Mouse (Mus musculus): ENCODE data around the gene Rbp1. TPM values are rescaled to one million over a fixed set of nuclear protein-coding genes. Genes with fewer than 3 reads are reported as not detected.

Gene Rbp1
- 14.0 and 14.6 TPM in 2 replicates for polyA plus RNA-seq (2011; ENCODE audit: insufficient read depth, insufficient read length, low read depth, missing spikeins)

- H3K4me1 ChIP-seq (ENCODE audit: control insufficient read depth, insufficient read depth, low read length): peaks cover 2% of the 10 kb centered on the region
- H3K27me3 ChIP-seq (ENCODE audit: control insufficient read depth, insufficient read depth, low read length, poor library complexity, severe bottlenecking): no peaks in the 10 kb centered on the region
- H3K36me3 ChIP-seq (ENCODE audit: control insufficient read depth, insufficient read depth, low read length, poor library complexity, severe bottlenecking): no peaks in the 10 kb centered on the region
- H3K27ac ChIP-seq (ENCODE audit: insufficient read depth, low read length): no peak within 1 kb of the TSS
- H3K4me3 ChIP-seq (ENCODE audit: low read depth, low read length): no peak within 1 kb of the TSS
- H3K9me3 ChIP-seq (replicated peaks; ENCODE audit: control insufficient read depth, insufficient read depth, low read length, poor library complexity, severe bottlenecking): no peaks in the 10 kb centered on the region
- H3K9ac ChIP-seq (ENCODE audit: low read depth, poor library complexity, severe bottlenecking): no peak within 1 kb of the TSS
- TF ChIP-seq CTCF (IDR thresholded peaks at IDR 0.05; ENCODE audit: low read depth, low read length) (no peak), EP300 (IDR thresholded peaks at IDR 0.05; ENCODE audit: insufficient read depth, low read depth, low read length) (no peak), POLR2A (IDR thresholded peaks at IDR 0.05; ENCODE audit: insufficient read depth, low read length) (no peak)
Measured at GRCm38 (mm10) chr9:98422656-98423055, at the start of gene Rbp1. Rbp1 (plus strand) TSS chr9:98422961.

DNA sequence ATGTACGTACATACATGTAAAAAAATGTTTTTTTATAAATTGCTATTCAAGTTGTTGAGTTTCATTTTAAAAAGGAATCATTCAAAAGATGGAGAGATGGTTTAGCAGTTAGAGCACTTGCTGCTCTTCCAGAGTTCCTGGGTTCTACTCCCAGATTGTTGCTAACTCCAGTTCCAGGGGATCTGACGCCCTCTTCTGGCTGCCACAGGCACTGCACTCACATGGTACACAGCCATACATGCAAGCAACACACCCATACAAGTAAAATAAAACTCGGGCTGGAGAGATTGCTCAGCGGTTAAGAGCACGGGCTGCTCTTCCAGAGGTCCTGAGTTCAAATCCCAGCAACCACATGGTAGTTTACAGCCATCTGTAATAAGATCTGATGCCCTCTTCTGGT is 49.4 kb upstream of the Rbp1 start:
- Histone ChIP-seq H3K36me3 (ENCODE audit: control insufficient read depth, insufficient read depth, low read length, poor library complexity, severe bottlenecking) (no peaks in the 10 kb centered on the region), H3K9me3 (replicated peaks; ENCODE audit: control insufficient read depth, insufficient read depth, low read length, poor library complexity, severe bottlenecking) (no peaks in the 10 kb centered on the region; the same call in 1 of the 2 replicates), H3K27me3 (ENCODE audit: control insufficient read depth, insufficient read depth, low read length, poor library complexity, severe bottlenecking) (no peaks in the 10 kb centered on the region), H3K4me1 (ENCODE audit: control insufficient read depth, insufficient read depth, low read length) (no peaks in the 10 kb centered on the region), H3K9ac (ENCODE audit: low read depth, poor library complexity, severe bottlenecking) (no peak overlapping the region), H3K27ac (ENCODE audit: insufficient read depth, low read length) (no peak overlapping the region), H3K4me3 (ENCODE audit: low read depth, low read length) (no peak overlapping the region)
- TF ChIP-seq CTCF (IDR thresholded peaks at IDR 0.05; ENCODE audit: low read depth, low read length) (no peak), POLR2A (IDR thresholded peaks at IDR 0.05; ENCODE audit: insufficient read depth, low read length) (no peak), EP300 (IDR thresholded peaks at IDR 0.05; ENCODE audit: insufficient read depth, low read depth, low read length) (no peak)

- Histone ChIP-seq H3K9ac (ENCODE audit: low read depth, poor library complexity, severe bottlenecking) (no peak overlapping the region), H3K9me3 (replicated peaks; ENCODE audit: control insufficient read depth, insufficient read depth, low read length, poor library complexity, severe bottlenecking) (no peaks in the 10 kb centered on the region; the same call in 1 of the 2 replicates), H3K4me1 (ENCODE audit: control insufficient read depth, insufficient read depth, low read length) (no peaks in the 10 kb centered on the region), H3K36me3 (ENCODE audit: control insufficient read depth, insufficient read depth, low read length, poor library complexity, severe bottlenecking) (no peaks in the 10 kb centered on the region), H3K27me3 (ENCODE audit: control insufficient read depth, insufficient read depth, low read length, poor library complexity, severe bottlenecking) (no peaks in the 10 kb centered on the region), H3K4me3 (ENCODE audit: low read depth, low read length) (no peak overlapping the region), H3K27ac (ENCODE audit: insufficient read depth, low read length) (no peak overlapping the region)
- TF ChIP-seq EP300 (IDR thresholded peaks at IDR 0.05; ENCODE audit: insufficient read depth, low read depth, low read length) (no peak), CTCF (IDR thresholded peaks at IDR 0.05; ENCODE audit: low read depth, low read length) (no peak), POLR2A (IDR thresholded peaks at IDR 0.05; ENCODE audit: insufficient read depth, low read length) (no peak)
Measured at GRCm38 (mm10) chr9:98374897-98375296, 47.9 kb upstream of the Rbp1 start.

DNA sequence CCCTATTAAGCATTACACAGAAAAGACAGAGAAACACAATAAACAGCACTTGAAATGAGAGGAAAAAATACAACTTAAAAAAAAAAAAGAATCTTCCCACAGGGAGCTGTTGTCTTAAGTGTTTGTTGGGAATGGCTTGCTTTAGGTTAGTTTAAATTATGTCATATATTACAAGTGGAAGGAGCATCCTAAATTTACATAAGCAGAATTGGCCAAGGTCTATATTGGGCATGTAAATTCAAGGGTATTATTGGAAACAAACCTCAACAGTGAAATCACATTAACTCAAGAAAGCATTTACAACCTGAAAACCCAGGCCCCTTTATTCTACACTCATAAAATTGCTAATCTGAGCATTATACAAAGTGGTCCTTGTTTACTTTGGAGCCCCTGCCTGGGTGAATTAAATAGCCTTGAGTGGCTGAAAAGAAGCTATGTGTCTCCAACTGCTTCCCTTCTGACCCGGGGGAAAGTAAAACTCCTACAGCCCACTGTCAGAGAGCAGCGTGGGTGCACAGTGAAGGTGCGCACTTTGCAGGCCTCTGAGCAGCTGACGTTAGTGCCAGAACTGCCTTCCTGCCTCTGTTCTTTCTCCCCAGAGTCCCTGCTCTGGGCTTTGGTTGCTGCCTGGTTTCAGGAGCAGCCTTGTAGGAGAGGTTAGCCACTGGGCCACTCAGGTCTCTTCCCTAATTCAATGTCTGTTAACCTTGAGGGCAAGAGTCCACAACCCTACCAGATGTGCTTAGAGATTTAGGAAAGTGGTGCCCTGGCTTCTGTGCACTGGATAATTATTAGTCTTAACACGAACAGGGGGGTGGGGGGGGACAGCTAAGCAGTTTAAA is 47.2 kb upstream of the Rbp1 start:
- H3K27ac ChIP-seq (ENCODE audit: insufficient read depth, low read length): no peak overlapping the region
- no peaks in the 10 kb centered on the region for H3K27me3 ChIP-seq (ENCODE audit: control insufficient read depth, insufficient read depth, low read length, poor library complexity, severe bottlenecking)
- no peaks in the 10 kb centered on the region; the same call in 1 of the 2 replicates for H3K9me3 ChIP-seq (replicated peaks; ENCODE audit: control insufficient read depth, insufficient read depth, low read length, poor library complexity, severe bottlenecking)
- H3K36me3 ChIP-seq (ENCODE audit: control insufficient read depth, insufficient read depth, low read length, poor library complexity, severe bottlenecking): no peaks in the 10 kb centered on the region
- H3K4me3 ChIP-seq (ENCODE audit: low read depth, low read length): no peak overlapping the region
- no peak overlapping the region for H3K9ac ChIP-seq (ENCODE audit: low read depth, poor library complexity, severe bottlenecking)
- no peak for TF ChIP-seq EP300 (IDR thresholded peaks at IDR 0.05; ENCODE audit: insufficient read depth, low read depth, low read length)
- TF ChIP-seq CTCF (IDR thresholded peaks at IDR 0.05; ENCODE audit: low read depth, low read length): no peak
- no peak for TF ChIP-seq POLR2A (IDR thresholded peaks at IDR 0.05; ENCODE audit: insufficient read depth, low read length)
- no peaks in the 10 kb centered on the region for H3K4me1 ChIP-seq (ENCODE audit: control insufficient read depth, insufficient read depth, low read length)

- Histone ChIP-seq H3K27me3 (ENCODE audit: control insufficient read depth, insufficient read depth, low read length, poor library complexity, severe bottlenecking) (no peaks in the 10 kb centered on the region), H3K9ac (ENCODE audit: low read depth, poor library complexity, severe bottlenecking) (no peak overlapping the region), H3K9me3 (replicated peaks; ENCODE audit: control insufficient read depth, insufficient read depth, low read length, poor library complexity, severe bottlenecking) (no peaks in the 10 kb centered on the region), H3K4me3 (ENCODE audit: low read depth, low read length) (no peak overlapping the region), H3K36me3 (ENCODE audit: control insufficient read depth, insufficient read depth, low read length, poor library complexity, severe bottlenecking) (no peaks in the 10 kb centered on the region), H3K4me1 (ENCODE audit: control insufficient read depth, insufficient read depth, low read length) (no peaks in the 10 kb centered on the region), H3K27ac (ENCODE audit: insufficient read depth, low read length) (no peak overlapping the region)
- TF ChIP-seq CTCF (IDR thresholded peaks at IDR 0.05; ENCODE audit: low read depth, low read length) (no peak), POLR2A (IDR thresholded peaks at IDR 0.05; ENCODE audit: insufficient read depth, low read length) (no peak), EP300 (IDR thresholded peaks at IDR 0.05; ENCODE audit: insufficient read depth, low read depth, low read length) (no peak)
Measured at GRCm38 (mm10) chr9:98379736-98380135, 43.0 kb upstream of the Rbp1 start.

DNA sequence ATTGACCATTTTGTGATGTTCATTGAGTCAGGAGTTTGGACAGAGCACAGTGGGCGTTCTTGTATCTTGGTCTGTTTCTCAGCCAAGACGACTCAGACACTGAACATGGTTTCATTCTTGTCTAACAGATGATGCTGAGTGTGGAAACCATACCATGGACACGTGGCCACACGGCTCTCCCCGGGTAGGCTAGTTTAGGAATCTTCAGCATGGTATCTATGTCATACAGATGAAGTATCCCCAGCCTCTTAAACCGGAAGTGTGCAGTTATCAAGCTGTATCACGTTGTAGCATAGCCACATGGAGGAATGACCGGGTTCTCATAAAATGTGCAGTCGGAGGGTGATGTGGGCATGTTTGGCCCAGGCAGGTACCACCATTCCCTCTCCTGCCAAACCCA is 42.2 kb upstream of the Rbp1 start:
- Histone ChIP-seq H3K9ac (ENCODE audit: low read depth, poor library complexity, severe bottlenecking) (no peak overlapping the region), H3K9me3 (replicated peaks; ENCODE audit: control insufficient read depth, insufficient read depth, low read length, poor library complexity, severe bottlenecking) (no peaks in the 10 kb centered on the region), H3K36me3 (ENCODE audit: control insufficient read depth, insufficient read depth, low read length, poor library complexity, severe bottlenecking) (no peaks in the 10 kb centered on the region), H3K4me1 (ENCODE audit: control insufficient read depth, insufficient read depth, low read length) (no peaks in the 10 kb centered on the region), H3K27me3 (ENCODE audit: control insufficient read depth, insufficient read depth, low read length, poor library complexity, severe bottlenecking) (no peaks in the 10 kb centered on the region), H3K27ac (ENCODE audit: insufficient read depth, low read length) (no peak overlapping the region), H3K4me3 (ENCODE audit: low read depth, low read length) (no peak overlapping the region)
- TF ChIP-seq POLR2A (IDR thresholded peaks at IDR 0.05; ENCODE audit: insufficient read depth, low read length): no peak
- no peak for TF ChIP-seq EP300 (IDR thresholded peaks at IDR 0.05; ENCODE audit: insufficient read depth, low read depth, low read length)

Data from ES-Bruce4 (cell line).